Mouse (Mus musculus): Measurements from ENCODE around the gene Cabp7.

GRCm38 (mm10) chr11:4715596-4715995, 31.0 kb downstream of the Cabp7 start:
- no peak for TF ChIP-seq TAL1 (IDR thresholded peaks at IDR 0.05; ENCODE audit: low read length)
- no peak for TF ChIP-seq GATA1 (IDR thresholded peaks at IDR 0.05; ENCODE audit: low read length)
